Mouse (Mus musculus) retina, embryonic 14.5 days (tissue): ENCODE data around the gene Dcaf7.

Source experiments
- DNase-seq: peaks from one replicate; pipeline ENCODE4 v3.0.0-alpha.2; 2015; ENCODE audit warnings: low spot score

The Dcaf7 gene

GRCm38 (mm10) chr11:106045256-106045655, 8.6 kb downstream of the Dcaf7 start:
- DNase-seq, result no peak

GRCm38 (mm10) chr11:106045780-106046179, 9.1 kb downstream of the Dcaf7 start:
- no peak for DNase-seq

DNA sequence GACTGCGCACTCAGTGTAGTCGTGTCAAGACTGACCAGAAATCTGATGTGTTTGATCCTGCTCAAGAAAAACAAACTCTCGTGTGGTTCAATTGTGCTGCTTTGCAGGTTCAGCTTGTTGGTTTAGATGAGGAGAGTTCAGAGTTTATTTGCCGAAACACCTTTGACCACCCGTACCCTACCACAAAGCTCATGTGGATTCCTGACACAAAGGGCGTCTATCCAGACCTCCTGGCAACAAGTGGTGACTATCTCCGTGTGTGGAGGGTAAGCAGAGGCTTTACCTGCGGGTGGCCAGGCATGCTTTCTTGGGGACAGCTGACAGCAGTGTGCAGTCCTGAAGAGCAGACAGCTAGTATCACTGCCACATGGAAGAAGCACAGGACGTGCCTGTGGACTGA, 9.9 kb downstream of the Dcaf7 start:
- DNase-seq, result no peak

DNA sequence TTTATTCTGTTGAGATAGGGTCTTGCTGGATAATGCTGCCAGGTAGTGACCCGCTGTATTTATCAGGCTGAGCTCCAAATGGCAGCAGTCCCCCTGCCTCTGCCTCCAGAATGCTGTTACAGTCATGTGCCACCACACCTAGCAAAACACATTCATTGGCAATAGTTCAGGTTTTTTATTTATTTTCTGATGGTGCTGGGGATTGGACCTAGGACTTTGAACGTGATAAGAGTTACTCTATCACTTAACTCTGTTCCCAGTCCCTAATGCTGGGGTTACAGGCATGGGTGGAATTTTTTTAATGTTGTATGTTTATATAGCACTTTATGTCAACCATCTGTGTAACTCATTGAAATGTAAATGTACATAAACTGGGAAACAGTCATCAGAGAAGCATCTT, 17.2 kb downstream of the Dcaf7 start:
- no peak for DNase-seq

DNA sequence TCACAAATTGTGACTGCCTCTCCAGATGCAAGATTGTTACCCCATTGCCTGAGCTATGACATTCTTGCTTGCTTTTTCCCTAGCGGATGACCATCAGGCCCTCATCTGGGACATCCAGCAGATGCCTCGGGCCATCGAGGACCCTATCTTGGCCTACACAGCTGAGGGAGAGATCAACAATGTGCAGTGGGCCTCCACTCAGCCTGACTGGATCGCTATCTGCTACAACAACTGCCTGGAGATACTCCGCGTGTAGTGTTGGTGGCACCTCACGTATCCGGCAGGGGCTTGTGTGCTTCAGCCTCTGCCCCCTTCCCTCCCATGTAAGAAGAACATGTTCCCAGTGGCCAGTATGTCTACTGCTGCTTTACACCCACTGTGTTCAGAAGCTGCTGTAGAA, 17.9 kb downstream of the Dcaf7 start:
- DNase-seq, result no peak

DNA sequence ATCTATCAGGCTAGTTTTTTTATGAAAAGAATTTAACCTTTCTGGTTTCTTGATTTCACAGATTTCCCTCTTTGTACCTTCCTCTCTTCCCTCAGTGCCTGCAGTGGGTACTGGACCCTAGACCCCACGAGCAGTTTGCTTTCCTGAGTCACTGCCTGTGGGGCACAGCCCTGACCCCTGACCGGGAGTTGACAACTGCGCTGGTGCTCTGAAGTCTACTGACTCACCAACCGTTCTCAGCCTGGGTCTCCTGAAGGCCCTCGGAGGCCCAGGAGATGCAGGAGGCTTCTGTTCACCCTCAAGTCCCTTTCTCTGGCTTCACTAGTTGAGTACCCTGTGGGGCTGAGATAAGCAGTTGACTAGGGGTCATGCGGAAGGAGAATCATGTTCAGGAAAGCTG, 18.7 kb downstream of the Dcaf7 start:
- DNase-seq, result no peak

GRCm38 (mm10) chr11:106056819-106057491, 20.3 kb downstream of the Dcaf7 start:
- no peak for DNase-seq

GRCm38 (mm10) chr11:106058020-106058419, 21.3 kb downstream of the Dcaf7 start:
- DNase-seq, result no peak

GRCm38 (mm10) chr11:106060549-106060948, 23.9 kb downstream of the Dcaf7 start:
- DNase-seq, result no peak

- no peak for DNase-seq
Measured at GRCm38 (mm10) chr11:106061311-106061710, 24.6 kb downstream of the Dcaf7 start.

GRCm38 (mm10) chr11:106063756-106064155, 27.1 kb downstream of the Dcaf7 start:
- DNase-seq, result no peak

- DNase-seq, result no peak
Measured at GRCm38 (mm10) chr11:106065073-106065922, 28.6 kb downstream of the Dcaf7 start.

GRCm38 (mm10) chr11:106065923-106066571, 29.4 kb downstream of the Dcaf7 start, which contains the start of gene Taco1:
Gene Taco1 (plus strand): TSS chr11:106066061.
- peak; percentile 95 for DNase-seq

GRCm38 (mm10) chr11:106066616-106067015, 29.9 kb downstream of the Dcaf7 start:
- peak; percentile 45 for DNase-seq

GRCm38 (mm10) chr11:106073774-106074173, 37.1 kb downstream of the Dcaf7 start:
- no peak for DNase-seq

DNA sequence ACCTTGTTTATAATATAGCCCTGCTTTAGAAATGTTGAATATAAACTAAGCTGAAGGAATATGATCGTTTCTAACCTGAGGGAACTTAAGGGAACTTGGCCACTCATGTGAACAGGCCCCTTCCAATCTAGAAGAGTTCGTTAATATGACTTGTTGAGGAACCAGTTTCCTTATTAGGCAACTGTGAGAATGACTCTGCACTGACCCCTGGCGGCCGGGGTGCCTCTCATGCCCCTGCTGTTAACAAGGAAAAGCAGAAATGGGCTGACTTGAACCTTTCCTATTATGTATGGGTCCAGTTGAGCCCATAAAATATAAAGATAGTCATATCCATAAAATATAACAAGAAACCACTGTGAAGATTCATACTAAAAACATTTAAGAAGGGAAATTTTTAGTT, 39.6 kb downstream of the Dcaf7 start:
- DNase-seq, result peak; percentile 89

DNA sequence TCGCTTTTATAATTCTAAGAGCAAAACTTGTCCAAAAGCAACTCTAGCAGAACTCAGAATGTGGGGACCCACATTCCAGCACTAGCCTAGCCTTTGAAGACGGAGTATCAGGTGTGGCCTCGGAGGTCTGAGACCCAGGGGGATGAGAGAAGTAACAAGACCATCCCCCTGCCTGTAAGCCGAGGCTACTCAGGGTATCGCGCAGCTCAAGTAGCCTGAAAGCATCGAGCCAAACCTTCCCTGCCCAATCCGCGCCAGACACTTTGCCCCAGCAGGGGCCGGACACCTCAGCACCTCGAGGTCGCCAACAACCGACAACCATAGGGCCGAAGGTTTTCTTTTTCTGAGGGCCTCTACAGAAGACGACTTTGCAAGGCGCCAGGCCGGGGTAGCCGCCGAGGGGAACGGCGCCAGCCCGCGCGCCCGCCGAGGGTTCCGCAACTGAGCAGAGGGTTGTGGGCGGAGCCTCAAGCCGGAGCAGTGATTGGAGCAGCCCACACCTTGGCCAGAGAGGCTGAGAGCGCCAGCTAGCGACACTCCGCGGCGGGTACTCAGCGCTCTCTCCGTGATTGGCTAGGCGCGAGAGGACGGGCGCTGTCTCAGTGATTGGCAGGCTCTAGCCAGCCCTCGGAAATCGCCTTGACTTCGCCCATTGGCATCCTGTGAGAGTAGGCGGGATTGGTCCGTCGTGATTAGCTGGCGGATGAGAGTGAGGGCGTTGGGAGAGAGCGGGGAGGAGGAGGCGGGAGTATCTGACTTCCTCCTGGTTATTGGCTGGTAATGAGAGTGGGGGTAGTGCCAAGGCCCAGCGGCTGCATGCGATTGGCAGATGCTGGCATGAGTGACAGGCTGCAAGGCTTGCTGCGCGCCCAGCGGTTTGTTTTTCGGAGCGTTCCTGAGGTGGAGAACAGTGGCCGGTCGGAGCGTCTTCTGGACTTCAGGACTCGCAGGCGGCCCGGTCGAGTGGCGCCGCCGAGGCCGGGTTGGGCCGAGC, 47.3 kb downstream of the Dcaf7 start, which contains the start of gene Map3k3:
Gene Map3k3 (plus strand): TSS at position 906 of the 994 bp plus-strand sequence.
- DNase-seq, result peak; percentile 99

- peak; percentile 75 for DNase-seq
Measured at GRCm38 (mm10) chr11:106084911-106085561, 48.4 kb downstream of the Dcaf7 start.

DNA sequence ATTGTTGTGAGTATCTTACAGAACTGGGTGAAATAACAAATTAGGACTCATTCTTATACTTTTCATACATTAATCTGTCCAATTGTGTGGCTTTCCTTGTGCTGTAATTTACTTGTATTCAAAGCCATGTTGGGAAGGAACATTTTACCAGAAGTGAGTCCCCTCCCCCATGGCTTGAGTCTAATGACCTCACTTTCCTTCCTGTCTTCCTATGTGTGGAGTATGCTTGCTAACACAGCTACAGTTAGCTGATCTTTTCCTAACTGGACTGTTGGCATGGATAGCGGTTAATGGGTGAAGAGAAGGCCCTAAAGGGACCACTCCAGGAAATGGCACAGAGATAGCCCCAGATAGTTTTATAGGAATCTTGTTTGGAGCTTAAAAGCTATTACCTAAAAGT, 61.6 kb downstream of the Dcaf7 start:
- DNase-seq, result no peak

GRCm38 (mm10) chr11:106102866-106103265, 66.2 kb downstream of the Dcaf7 start:
- no peak for DNase-seq

DNA sequence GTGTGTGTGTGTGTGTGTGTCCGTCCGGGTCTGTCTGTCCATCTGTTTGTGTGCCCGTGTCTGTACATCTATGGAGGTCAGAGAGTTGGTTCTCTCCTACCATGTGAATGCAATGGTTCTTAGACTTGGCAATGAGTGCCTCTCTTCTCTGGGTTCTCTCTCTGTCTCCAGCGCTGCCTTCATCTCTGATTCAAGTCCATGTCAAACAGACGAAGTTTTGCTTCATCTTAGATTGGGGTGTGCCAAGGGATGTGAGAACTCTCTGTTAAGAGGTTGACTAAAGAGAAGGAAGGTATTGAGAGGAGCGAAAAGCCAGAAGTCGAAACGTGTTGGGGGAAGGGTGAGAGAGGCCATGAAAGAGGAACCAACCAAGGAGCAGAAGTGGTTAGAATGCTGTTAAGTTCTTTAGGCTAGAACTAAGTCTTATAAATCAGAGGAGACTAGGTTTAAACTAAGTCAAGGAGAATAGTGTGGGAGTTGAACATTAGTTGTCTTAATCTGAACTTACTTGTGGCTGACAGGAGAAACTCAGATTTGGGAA, 69.4 kb downstream of the Dcaf7 start:
- no peak for DNase-seq
